Mouse (Mus musculus): ENCODE data around the gene Fermt3. TPM values are rescaled to one million over a fixed set of nuclear protein-coding genes. Genes with fewer than 3 reads are reported as not detected.

The Fermt3 gene
- polyA plus RNA-seq, 1 experiment from 2014 or later = 147 TPM

DNA sequence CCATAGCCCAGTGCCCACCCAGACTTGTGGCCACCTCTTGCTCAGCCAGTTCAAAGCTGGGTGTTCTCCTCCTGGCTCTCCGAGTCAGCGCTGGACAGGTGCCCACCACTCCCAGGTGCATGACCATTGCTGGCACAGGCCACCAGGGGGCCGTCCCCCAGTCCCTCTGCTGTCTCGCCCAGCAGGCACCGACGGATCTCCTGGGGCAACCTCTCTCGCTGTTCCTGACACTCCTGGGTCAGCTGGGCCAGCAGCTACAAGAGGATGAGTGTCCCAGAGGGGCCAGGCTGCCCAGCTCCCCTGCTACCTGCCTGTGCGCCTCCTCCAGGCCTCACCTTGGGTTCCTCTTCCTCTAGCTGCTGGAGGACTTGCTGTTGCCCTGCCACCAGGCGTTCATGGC lies 65.2 kb downstream of the Fermt3 start:
- 0 out of 2 replicates have a peak overlapping the region, but pooled peaks have one; percentile 2 for H3K27ac ChIP-seq
- H3K9ac ChIP-seq = no peak overlapping the region
- H3K4me2 ChIP-seq = no peak overlapping the region
- H3K4me3 ChIP-seq = no peak overlapping the region
- H3K36me3 ChIP-seq = peaks cover 55% of the 10 kb centered on the region
- ATAC-seq = no peak
- no peaks in the 10 kb centered on the region for H3K9me3 ChIP-seq (replicated peaks)
- WGBS (ENCODE audit: insufficient replicate concordance) = 67% methylated on average over 9 of the region's 9 CpGs
- H3K27me3 ChIP-seq (replicated peaks) = no peaks in the 10 kb centered on the region
- peaks cover 44% of the 10 kb centered on the region for H3K4me1 ChIP-seq

DNA sequence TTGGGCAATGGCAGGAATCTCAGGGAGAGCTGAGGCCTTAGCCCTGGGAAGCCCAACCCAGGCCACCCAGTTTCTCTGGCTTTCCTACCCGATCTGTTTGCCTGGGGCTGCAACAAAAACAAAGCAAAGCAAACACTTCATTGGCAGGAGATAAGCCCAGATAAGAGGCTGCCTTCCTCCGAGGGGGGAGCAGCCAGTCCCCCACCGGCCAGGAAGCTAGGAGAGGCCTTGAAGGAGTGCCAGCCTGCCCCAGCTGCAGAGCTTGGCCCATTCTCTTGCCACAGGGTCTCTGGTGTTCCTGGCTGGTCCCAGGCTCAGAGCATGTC lies 66.6 kb downstream of the Fermt3 start:
- WGBS (ENCODE audit: insufficient replicate concordance) = 1% methylated on average over 3 of the region's 3 CpGs
- Histone ChIP-seq H3K4me2 (peak overlapping the region; percentile 99), H3K27ac (peak overlapping the region; percentile 93), H3K4me1 (peaks cover 50% of the 10 kb centered on the region), H3K27me3 (replicated peaks) (no peaks in the 10 kb centered on the region), H3K36me3 (peaks cover 45% of the 10 kb centered on the region), H3K4me3 (peak overlapping the region; percentile 70), H3K9me3 (replicated peaks) (no peaks in the 10 kb centered on the region), H3K9ac (peak overlapping the region; percentile 81)
- peak; percentile 5; the same call in 1 of the 2 replicates for ATAC-seq

GRCm38 (mm10) chr19:6951994-6952711 lies 67.1 kb downstream of the Fermt3 start:
- ATAC-seq = peak; percentile 31
- Histone ChIP-seq H3K4me2 (peak overlapping the region; percentile 99), H3K9me3 (replicated peaks) (no peaks in the 10 kb centered on the region), H3K9ac (peak overlapping the region; percentile 81), H3K36me3 (peaks cover 40% of the 10 kb centered on the region), H3K27me3 (replicated peaks) (no peaks in the 10 kb centered on the region), H3K4me1 (peaks cover 51% of the 10 kb centered on the region), H3K4me3 (peak overlapping the region; percentile 70), H3K27ac (peak overlapping the region; percentile 93)
- WGBS (ENCODE audit: insufficient replicate concordance) = 2% methylated on average over 31 of the region's 31 CpGs

GRCm38 (mm10) chr19:6951381-6951968 lies 67.8 kb downstream of the Fermt3 start:
- peak overlapping the region; percentile 70 for H3K4me3 ChIP-seq
- peak overlapping the region; percentile 99 for H3K4me2 ChIP-seq
- peak overlapping the region; percentile 81 for H3K9ac ChIP-seq
- H3K4me1 ChIP-seq = peaks cover 51% of the 10 kb centered on the region
- under 1% methylated on average over 35 of the region's 35 CpGs for WGBS (ENCODE audit: insufficient replicate concordance)
- ATAC-seq = peak; percentile 71
- H3K9me3 ChIP-seq (replicated peaks) = no peaks in the 10 kb centered on the region
- no peaks in the 10 kb centered on the region for H3K27me3 ChIP-seq (replicated peaks)
- peaks cover 37% of the 10 kb centered on the region for H3K36me3 ChIP-seq
- H3K27ac ChIP-seq = peak overlapping the region; percentile 93

DNA sequence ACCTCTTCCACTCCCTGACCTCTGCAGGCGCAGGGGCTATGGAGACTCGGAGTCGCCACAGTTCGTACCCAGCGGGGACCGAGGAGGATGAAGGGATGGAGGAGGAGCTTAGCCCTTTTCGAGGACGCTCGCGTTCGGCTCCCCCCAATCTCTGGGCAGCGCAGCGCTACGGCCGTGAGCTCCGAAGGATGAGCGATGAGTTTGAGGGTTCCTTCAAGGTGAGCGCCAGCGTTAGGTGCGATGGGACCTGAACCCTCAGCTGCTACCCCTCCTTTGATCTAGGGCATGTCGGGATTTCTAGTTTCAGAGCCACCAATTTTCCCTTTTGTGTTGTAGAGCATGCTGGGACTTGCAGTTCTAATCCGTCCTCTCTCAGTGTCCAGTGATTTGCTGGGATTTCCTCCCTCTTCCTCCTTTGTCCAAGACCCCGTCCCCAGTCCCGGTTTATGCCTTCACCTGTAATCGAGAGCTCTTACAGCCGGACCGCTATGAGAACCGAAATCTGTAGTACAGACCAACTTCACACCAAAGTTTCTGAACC lies 68.6 kb downstream of the Fermt3 start:
- peak overlapping the region; percentile 81 for H3K9ac ChIP-seq
- H3K36me3 ChIP-seq = peaks cover 37% of the 10 kb centered on the region
- peak; percentile 31 for ATAC-seq
- peak overlapping the region; percentile 99 for H3K4me2 ChIP-seq
- under 1% methylated on average over 28 of the region's 28 CpGs for WGBS (ENCODE audit: insufficient replicate concordance)
- peak overlapping the region; percentile 93 for H3K27ac ChIP-seq
- no peaks in the 10 kb centered on the region for H3K9me3 ChIP-seq (replicated peaks)
- no peaks in the 10 kb centered on the region for H3K27me3 ChIP-seq (replicated peaks)
- H3K4me3 ChIP-seq = peak overlapping the region; percentile 70
- H3K4me1 ChIP-seq = peaks cover 51% of the 10 kb centered on the region

DNA sequence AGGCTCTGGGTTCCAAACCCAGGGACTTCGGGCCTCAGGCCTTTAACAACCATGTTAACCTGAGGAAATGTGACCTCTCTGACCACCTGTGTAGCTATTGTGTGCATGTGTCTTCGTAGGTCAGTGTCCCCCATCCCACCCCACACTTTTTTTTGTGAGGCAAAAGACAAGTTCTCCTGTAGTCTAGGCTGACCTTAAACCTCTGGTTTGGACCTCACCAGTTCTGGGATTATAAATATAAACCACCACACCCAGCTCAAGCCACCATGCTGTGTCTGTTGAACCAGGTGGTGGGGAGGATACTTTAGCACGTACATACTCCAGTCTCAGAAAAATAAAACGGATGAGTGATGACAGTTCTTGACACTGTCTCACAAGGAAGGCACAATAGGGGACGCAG lies 69.3 kb downstream of the Fermt3 start:
- H3K27ac ChIP-seq = no peak overlapping the region; the same call in 1 of the 2 replicates
- WGBS (ENCODE audit: insufficient replicate concordance) = 63% methylated on average over 5 of the region's 5 CpGs
- H3K27me3 ChIP-seq (replicated peaks) = no peaks in the 10 kb centered on the region
- H3K9me3 ChIP-seq (replicated peaks) = no peaks in the 10 kb centered on the region
- H3K4me2 ChIP-seq = peak overlapping the region; percentile 99
- peak overlapping the region; percentile 70 for H3K4me3 ChIP-seq
- H3K9ac ChIP-seq = no peak overlapping the region
- peaks cover 51% of the 10 kb centered on the region for H3K4me1 ChIP-seq
- ATAC-seq = no peak
- peaks cover 36% of the 10 kb centered on the region for H3K36me3 ChIP-seq

GRCm38 (mm10) chr19:6949532-6949931 lies 69.7 kb downstream of the Fermt3 start:
- Histone ChIP-seq H3K4me3 (no peak overlapping the region), H3K4me1 (peaks cover 51% of the 10 kb centered on the region), H3K9me3 (replicated peaks) (no peaks in the 10 kb centered on the region), H3K36me3 (peaks cover 36% of the 10 kb centered on the region), H3K27ac (no peak overlapping the region), H3K4me2 (0 out of 2 replicates have a peak overlapping the region, but pooled peaks have one; percentile 99), H3K27me3 (replicated peaks) (no peaks in the 10 kb centered on the region), H3K9ac (no peak overlapping the region)
- 84% methylated on average over 5 of the region's 5 CpGs for whole genome bisulfite sequencing (ENCODE audit: insufficient replicate concordance)
- no peak for ATAC-seq

Other genes starting within 250 kb of the Fermt3 start
- gene Rps6ka4, start 178.8 kb downstream of the Fermt3 start, polyA plus RNA-seq (2016; fragmentation: Nextera tagmentation; extraction: Ambion mirVana) = 8.5 and 8.7 TPM in 2 replicates
- 2.8 and 3.3 TPM in 2 replicates for gene Ccdc88b, start 161.3 kb downstream of the Fermt3 start, polyA plus RNA-seq (2016; fragmentation: Nextera tagmentation; extraction: Ambion mirVana)
- 115 TPM in 2 replicates for gene Trmt112, start 109.8 kb downstream of the Fermt3 start, polyA plus RNA-seq (2016; fragmentation: Nextera tagmentation; extraction: Ambion mirVana)
- gene Prdx5, start 109.4 kb downstream of the Fermt3 start, polyA plus RNA-seq (2016; fragmentation: Nextera tagmentation; extraction: Ambion mirVana) = 94.2 and 101 TPM in 2 replicates
- gene Esrra, start 97.7 kb downstream of the Fermt3 start, polyA plus RNA-seq (2016; fragmentation: Nextera tagmentation; extraction: Ambion mirVana) = 6.5 and 6.8 TPM in 2 replicates
- gene Catsperz, start 94.1 kb downstream of the Fermt3 start, polyA plus RNA-seq (2016; fragmentation: Nextera tagmentation; extraction: Ambion mirVana) = 0.80 and 0.93 TPM in 2 replicates
- gene Kcnk4, start 85.0 kb downstream of the Fermt3 start, polyA plus RNA-seq (2016; fragmentation: Nextera tagmentation; extraction: Ambion mirVana) = 0.05 TPM in 1 of 2 replicates, not detected in the other
- 36.4 and 37.6 TPM in 2 replicates for gene Bad, start 77.6 kb downstream of the Fermt3 start, polyA plus RNA-seq (2016; fragmentation: Nextera tagmentation; extraction: Ambion mirVana)
- 8.8 and 9.9 TPM in 2 replicates for gene Gpr137, start 77.0 kb downstream of the Fermt3 start, polyA plus RNA-seq (2016; fragmentation: Nextera tagmentation; extraction: Ambion mirVana)
- gene Ppp1r14b, start 44.5 kb downstream of the Fermt3 start, polyA plus RNA-seq (2016; fragmentation: Nextera tagmentation; extraction: Ambion mirVana) = 153 and 155 TPM in 2 replicates
- 13.6 and 14.4 TPM in 2 replicates for gene Plcb3, start 43.0 kb downstream of the Fermt3 start, polyA plus RNA-seq (2016; fragmentation: Nextera tagmentation; extraction: Ambion mirVana)
- 91.7 and 92.0 TPM in 2 replicates for gene Fkbp2, start 39.0 kb downstream of the Fermt3 start, polyA plus RNA-seq (2016; fragmentation: Nextera tagmentation; extraction: Ambion mirVana)
- gene Vegfb, start 31.8 kb downstream of the Fermt3 start, polyA plus RNA-seq (2016; fragmentation: Nextera tagmentation; extraction: Ambion mirVana) = 23.2 and 23.3 TPM in 2 replicates
- gene Dnajc4, start 26.9 kb downstream of the Fermt3 start, polyA plus RNA-seq (2016; fragmentation: Nextera tagmentation; extraction: Ambion mirVana) = 12.1 and 12.7 TPM in 2 replicates
- gene Nudt22, start 23.4 kb downstream of the Fermt3 start, polyA plus RNA-seq (2016; fragmentation: Nextera tagmentation; extraction: Ambion mirVana) = 10.0 and 11.9 TPM in 2 replicates
- gene Trpt1, start 23.3 kb downstream of the Fermt3 start, polyA plus RNA-seq (2016; fragmentation: Nextera tagmentation; extraction: Ambion mirVana) = 2.2 and 2.5 TPM in 2 replicates
- gene Stip1, start 20.5 kb upstream of the Fermt3 start, polyA plus RNA-seq (2016; fragmentation: Nextera tagmentation; extraction: Ambion mirVana) = 218 and 230 TPM in 2 replicates
- gene Macrod1, start 37.3 kb upstream of the Fermt3 start, polyA plus RNA-seq (2016; fragmentation: Nextera tagmentation; extraction: Ambion mirVana) = 6.4 and 7.6 TPM in 2 replicates
- 0.23 TPM in 2 replicates for gene Flrt1, start 86.3 kb upstream of the Fermt3 start, polyA plus RNA-seq (2016; fragmentation: Nextera tagmentation; extraction: Ambion mirVana)
- gene Otub1, start 186.8 kb upstream of the Fermt3 start, polyA plus RNA-seq (2016; fragmentation: Nextera tagmentation; extraction: Ambion mirVana) = 85.0 and 85.2 TPM in 2 replicates
- 915 and 936 TPM in 2 replicates for gene Cox8a, start 198.1 kb upstream of the Fermt3 start, polyA plus RNA-seq (2016; fragmentation: Nextera tagmentation; extraction: Ambion mirVana)
- 42.0 and 44.8 TPM in 2 replicates for gene Naa40, start 221.7 kb upstream of the Fermt3 start, polyA plus RNA-seq (2016; fragmentation: Nextera tagmentation; extraction: Ambion mirVana)
- gene Rcor2, start 247.9 kb upstream of the Fermt3 start, polyA plus RNA-seq (2016; fragmentation: Nextera tagmentation; extraction: Ambion mirVana) = 4.0 and 5.1 TPM in 2 replicates